Mouse (Mus musculus) hindbrain, embryonic 15.5 days (tissue): ENCODE measurements at regions not wholly inside any gene's neighbourhood (a gene's known extent, or its start where the extent isn't known, plus 50 kb on each side); places are given as distances from the start of the nearest gene placed in this dataset.

Experiments
- ATAC-seq: fragments of 200-750 bp; cut with Nextera tagmentation; 2 replicates; pipeline ENCODE4 v1.8.0; 2017; ENCODE audit warnings: low read depth, moderate number of reproducible peaks, moderate TSS enrichment; ENCODE audit not compliant: low FRiP score
- H3K27ac ChIP-seq: fragments of 300-500 bp; sonication (generic); replicated peaks from 2 replicates; pipeline ENCODE4 v1.5.1; 2015; ENCODE audit warnings: mild to moderate bottlenecking, inconsistent platforms
- H3K27me3 ChIP-seq: fragments of 300-500 bp; sonication (generic); 2 replicates; pipeline ENCODE4 v1.6.1; 2015; ENCODE audit warnings: control low read depth, inconsistent platforms
- H3K36me3 ChIP-seq: fragments of 300-500 bp; sonication (generic); 2 replicates; pipeline ENCODE4 v1.6.1; 2015; ENCODE audit warnings: control low read depth, inconsistent platforms
- H3K4me1 ChIP-seq: fragments of 300-500 bp; sonication (generic); replicated peaks from 2 replicates; pipeline ENCODE4 v1.6.1; 2015; ENCODE audit warnings: control low read depth, inconsistent platforms
- H3K4me2 ChIP-seq: fragments of 300-500 bp; sonication (generic); 2 replicates; pipeline ENCODE4 v1.6.1; 2015; ENCODE audit warnings: moderate library complexity, mild to moderate bottlenecking, inconsistent platforms
- H3K4me3 ChIP-seq: fragments of 300-500 bp; sonication (generic); 2 replicates; pipeline ENCODE4 v1.5.1; 2015; ENCODE audit warnings: mild to moderate bottlenecking, inconsistent platforms
- H3K9ac ChIP-seq: fragments of 300-500 bp; sonication (generic); 2 replicates; pipeline ENCODE4 v1.6.1; 2015; ENCODE audit warnings: inconsistent platforms
- H3K9me3 ChIP-seq: fragments of 300-500 bp; sonication (generic); 2 replicates; pipeline ENCODE4 v1.6.1; 2016; ENCODE audit warnings: control low read depth, inconsistent platforms
- WGBS: fragments of 180-500 bp; shearing (Covaris S2); methylation state at CpG from one replicate; pipeline ENCODE4 v1.1.7; 2015; 5-methylcytosine and 5-hydroxymethylcytosine counted together

DNA sequence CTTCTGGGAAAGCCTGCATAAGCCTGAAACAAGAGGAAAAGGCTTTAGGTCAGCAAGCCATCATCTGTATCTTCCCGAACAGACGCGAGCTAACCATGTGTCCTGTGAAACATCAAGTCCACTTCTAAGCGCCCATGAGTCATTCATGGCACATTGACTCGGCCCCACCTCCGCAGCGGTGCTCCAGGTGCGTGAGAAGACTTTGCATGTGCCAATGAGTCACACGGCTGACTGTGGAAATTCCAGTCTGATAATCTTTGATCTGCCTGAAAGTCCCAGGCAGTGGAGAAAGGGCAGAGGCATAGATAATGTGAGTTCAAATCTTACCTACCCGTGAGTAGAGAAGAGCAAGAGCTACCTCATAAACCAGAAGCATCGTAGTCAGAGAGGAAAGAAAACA lies 137.8 kb downstream of the Pfkfb3 start:
- Histone ChIP-seq H3K4me1 (no peaks in the 10 kb centered on the region), H3K27me3 (no peaks in the 10 kb centered on the region), H3K9ac (no peak overlapping the region), H3K9me3 (no peaks in the 10 kb centered on the region), H3K4me3 (no peak overlapping the region), H3K36me3 (no peaks in the 10 kb centered on the region), H3K27ac (no peak overlapping the region), H3K4me2 (no peak overlapping the region)
- WGBS = 93% methylated on average over 11 of the region's 11 CpGs
- no peak for ATAC-seq

DNA sequence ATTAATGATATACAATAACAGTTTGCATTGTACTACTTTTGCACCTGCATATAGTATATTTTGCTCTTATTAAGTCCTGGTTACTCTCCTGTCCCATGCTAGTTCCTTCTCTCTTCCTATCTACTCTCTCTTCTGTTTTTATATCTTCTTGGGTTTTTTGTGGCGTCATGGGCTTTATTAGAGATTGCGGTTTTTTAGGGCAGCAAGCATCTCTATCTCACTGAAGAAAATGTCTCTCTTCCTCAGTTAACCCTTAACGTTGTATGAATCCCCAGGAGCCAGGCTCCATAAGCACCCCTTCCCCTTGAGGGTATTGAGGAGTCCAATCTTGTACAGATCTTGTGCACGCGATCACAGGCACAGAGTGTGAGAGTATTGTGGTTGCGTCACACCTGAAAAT lies 141.4 kb downstream of the Pfkfb3 start:
- Histone ChIP-seq H3K36me3 (no peaks in the 10 kb centered on the region), H3K9me3 (no peaks in the 10 kb centered on the region), H3K4me2 (no peak overlapping the region), H3K4me3 (no peak overlapping the region), H3K4me1 (no peaks in the 10 kb centered on the region), H3K27me3 (no peaks in the 10 kb centered on the region), H3K27ac (no peak overlapping the region), H3K9ac (no peak overlapping the region)
- WGBS = 94% methylated on average over 6 of the region's 6 CpGs
- ATAC-seq = no peak

DNA sequence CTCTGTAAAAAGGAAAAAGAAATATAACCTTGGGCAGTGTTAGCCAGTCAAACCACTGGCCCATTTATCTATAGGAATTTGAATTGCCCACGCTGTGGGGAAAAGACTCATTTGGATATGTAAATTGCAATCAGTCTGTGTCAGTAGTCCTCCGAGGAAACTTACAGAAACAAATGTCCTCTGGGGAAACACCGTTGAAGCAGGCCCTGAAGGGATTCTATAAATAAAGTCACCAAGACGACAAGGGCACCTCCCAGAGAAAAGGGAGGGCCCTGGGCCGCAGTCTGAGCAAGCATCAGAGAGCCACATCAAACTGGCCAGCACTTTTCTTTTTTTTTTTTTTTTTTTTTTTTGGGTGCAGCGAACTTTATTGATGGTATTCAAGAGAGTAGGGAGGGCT lies 145.4 kb downstream of the Pfkfb3 start:
- no peaks in the 10 kb centered on the region for H3K4me1 ChIP-seq
- no peak overlapping the region for H3K4me3 ChIP-seq
- H3K9ac ChIP-seq = no peak overlapping the region
- H3K4me2 ChIP-seq = no peak overlapping the region
- H3K36me3 ChIP-seq = no peaks in the 10 kb centered on the region
- no peak overlapping the region for H3K27ac ChIP-seq
- WGBS = 72% methylated on average over 5 of the region's 6 CpGs
- H3K9me3 ChIP-seq = no peaks in the 10 kb centered on the region
- H3K27me3 ChIP-seq = no peaks in the 10 kb centered on the region
- ATAC-seq = no peak

GRCm38 (mm10) chr2:11406103-11406615 lies 147.7 kb downstream of the Pfkfb3 start:
- Histone ChIP-seq H3K27me3 (no peaks in the 10 kb centered on the region), H3K4me1 (no peaks in the 10 kb centered on the region), H3K4me3 (no peak overlapping the region), H3K9ac (no peak overlapping the region), H3K27ac (no peak overlapping the region), H3K36me3 (no peaks in the 10 kb centered on the region), H3K9me3 (no peaks in the 10 kb centered on the region), H3K4me2 (no peak overlapping the region)
- 95% methylated on average over 1 of the region's 1 CpGs for WGBS
- no peak for ATAC-seq

DNA sequence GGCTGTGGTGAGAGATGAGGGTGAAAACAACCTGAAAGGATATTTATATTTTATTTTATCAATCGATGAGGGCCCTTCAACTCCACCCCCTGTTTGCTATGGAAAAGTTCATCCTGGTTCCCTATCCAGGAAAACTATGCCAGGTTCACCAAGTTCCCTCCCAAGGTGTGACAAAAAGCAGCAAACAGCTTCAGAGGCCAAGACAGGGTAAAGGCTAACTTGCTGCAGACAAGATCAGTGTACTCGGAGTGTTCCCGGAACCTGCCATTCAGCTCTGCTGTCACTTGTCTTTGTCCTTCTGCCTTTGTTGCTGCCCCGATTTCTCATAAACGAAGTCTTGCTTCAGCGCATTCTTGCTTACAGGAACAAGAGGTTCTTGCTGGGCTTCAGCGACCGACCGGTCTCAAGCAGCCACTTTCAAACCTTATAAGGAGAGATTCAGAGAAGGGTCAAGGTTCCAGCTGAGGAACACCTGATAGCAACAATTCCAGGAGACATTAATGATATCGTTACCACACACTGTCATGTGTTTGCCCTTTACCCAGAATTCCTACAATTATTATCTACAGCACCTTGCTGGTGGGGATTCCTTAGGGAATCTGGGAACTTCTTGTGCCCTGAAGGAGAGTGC lies 151.5 kb downstream of the Pfkfb3 start:
- H3K36me3 ChIP-seq = no peaks in the 10 kb centered on the region
- no peak overlapping the region for H3K27ac ChIP-seq
- H3K4me1 ChIP-seq = no peaks in the 10 kb centered on the region
- H3K4me3 ChIP-seq = no peak overlapping the region
- 54% methylated on average over 10 of the region's 10 CpGs for WGBS
- H3K4me2 ChIP-seq = no peak overlapping the region
- no peak for ATAC-seq
- no peaks in the 10 kb centered on the region for H3K9me3 ChIP-seq
- no peak overlapping the region for H3K9ac ChIP-seq
- H3K27me3 ChIP-seq = no peaks in the 10 kb centered on the region

DNA sequence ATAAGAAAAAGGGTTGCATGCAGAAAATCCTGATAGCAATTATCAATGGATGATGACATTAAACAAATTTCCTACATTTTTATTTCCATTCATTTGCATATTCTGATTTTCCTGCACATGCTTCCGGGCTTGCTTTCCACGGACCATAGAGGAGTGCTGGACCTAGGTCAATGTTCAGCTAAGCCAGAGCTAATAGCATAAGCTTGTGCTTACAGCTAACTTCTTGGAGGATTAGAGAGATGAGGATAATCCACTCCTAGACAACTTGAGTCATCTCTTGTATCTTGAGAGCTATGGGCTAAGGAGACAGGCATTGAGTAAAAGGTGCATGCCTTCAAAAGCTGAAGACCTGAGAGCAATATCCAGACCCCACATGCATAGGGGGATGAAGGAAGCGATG lies 154.5 kb downstream of the Pfkfb3 start:
- H3K4me2 ChIP-seq = no peak overlapping the region
- no peak for ATAC-seq
- H3K36me3 ChIP-seq = no peaks in the 10 kb centered on the region
- no peaks in the 10 kb centered on the region for H3K4me1 ChIP-seq
- H3K9ac ChIP-seq = no peak overlapping the region
- H3K9me3 ChIP-seq = no peaks in the 10 kb centered on the region
- H3K4me3 ChIP-seq = no peak overlapping the region
- H3K27me3 ChIP-seq = no peaks in the 10 kb centered on the region
- H3K27ac ChIP-seq = no peak overlapping the region
- 95% methylated on average over 3 of the region's 3 CpGs for WGBS

DNA sequence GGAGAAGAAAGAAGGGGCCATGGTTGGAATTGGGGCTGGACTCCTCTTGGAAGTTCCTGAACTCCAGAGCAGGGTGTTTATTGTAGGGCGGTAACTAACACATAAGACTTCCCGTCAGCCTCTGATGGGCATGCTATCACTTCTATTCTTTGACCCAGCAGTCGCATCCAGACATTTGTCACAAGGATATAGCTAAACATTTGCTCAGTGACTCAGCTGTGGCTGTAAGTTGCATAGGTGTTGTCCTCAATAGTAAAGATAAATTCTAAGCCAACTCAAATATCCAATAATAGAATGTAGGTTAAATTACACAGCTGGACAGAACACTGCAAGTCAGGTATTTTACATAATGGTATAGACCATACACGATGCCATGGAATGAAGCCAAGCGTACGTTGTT lies 154.9 kb downstream of the Pfkfb3 start:
- no peaks in the 10 kb centered on the region for H3K27me3 ChIP-seq
- no peak overlapping the region for H3K9ac ChIP-seq
- no peak for ATAC-seq
- no peak overlapping the region for H3K27ac ChIP-seq
- no peaks in the 10 kb centered on the region for H3K4me1 ChIP-seq
- no peak overlapping the region for H3K4me3 ChIP-seq
- no peaks in the 10 kb centered on the region for H3K36me3 ChIP-seq
- 87% methylated on average over 6 of the region's 6 CpGs for WGBS
- no peaks in the 10 kb centered on the region for H3K9me3 ChIP-seq
- no peak overlapping the region for H3K4me2 ChIP-seq

- Histone ChIP-seq H3K36me3 (no peaks in the 10 kb centered on the region), H3K27ac (no peak overlapping the region), H3K4me2 (no peak overlapping the region), H3K9ac (no peak overlapping the region), H3K27me3 (no peaks in the 10 kb centered on the region), H3K4me1 (no peaks in the 10 kb centered on the region), H3K4me3 (no peak overlapping the region), H3K9me3 (no peaks in the 10 kb centered on the region)
- ATAC-seq = no peak
- WGBS = 92% methylated on average over 6 of the region's 6 CpGs
These were observed 155.5 kb downstream of the Pfkfb3 start for GRCm38 (mm10) chr2:11398391-11398790.

- H3K4me1 ChIP-seq = no peaks in the 10 kb centered on the region
- no peaks in the 10 kb centered on the region for H3K27me3 ChIP-seq
- no peak for ATAC-seq
- WGBS = 96% methylated on average over 3 of the region's 3 CpGs
- no peaks in the 10 kb centered on the region for H3K36me3 ChIP-seq
- no peak overlapping the region for H3K27ac ChIP-seq
- no peak overlapping the region for H3K9ac ChIP-seq
- no peaks in the 10 kb centered on the region for H3K9me3 ChIP-seq
- H3K4me2 ChIP-seq = no peak overlapping the region
- no peak overlapping the region for H3K4me3 ChIP-seq
These were observed 157.0 kb downstream of the Pfkfb3 start for GRCm38 (mm10) chr2:11396835-11397234.

- Histone ChIP-seq H3K9ac (no peak overlapping the region), H3K27ac (no peak overlapping the region), H3K4me1 (no peaks in the 10 kb centered on the region; the same call in 1 of the 2 replicates), H3K4me2 (no peak overlapping the region), H3K4me3 (no peak overlapping the region), H3K9me3 (no peaks in the 10 kb centered on the region), H3K36me3 (no peaks in the 10 kb centered on the region), H3K27me3 (no peaks in the 10 kb centered on the region)
- ATAC-seq = no peak
- WGBS = 60% methylated on average over 5 of the region's 5 CpGs
These were observed 159.1 kb downstream of the Pfkfb3 start for GRCm38 (mm10) chr2:11394675-11395349.

GRCm38 (mm10) chr2:11391725-11392124 lies 162.2 kb downstream of the Pfkfb3 start:
- Histone ChIP-seq H3K4me3 (no peak overlapping the region), H3K4me1 (no peaks in the 10 kb centered on the region; the same call in 1 of the 2 replicates), H3K9ac (no peak overlapping the region), H3K27me3 (no peaks in the 10 kb centered on the region), H3K36me3 (no peaks in the 10 kb centered on the region), H3K9me3 (no peaks in the 10 kb centered on the region), H3K4me2 (no peak overlapping the region), H3K27ac (no peak overlapping the region)
- 6% methylated on average over 6 of the region's 6 CpGs for WGBS
- ATAC-seq = peak; percentile 92

DNA sequence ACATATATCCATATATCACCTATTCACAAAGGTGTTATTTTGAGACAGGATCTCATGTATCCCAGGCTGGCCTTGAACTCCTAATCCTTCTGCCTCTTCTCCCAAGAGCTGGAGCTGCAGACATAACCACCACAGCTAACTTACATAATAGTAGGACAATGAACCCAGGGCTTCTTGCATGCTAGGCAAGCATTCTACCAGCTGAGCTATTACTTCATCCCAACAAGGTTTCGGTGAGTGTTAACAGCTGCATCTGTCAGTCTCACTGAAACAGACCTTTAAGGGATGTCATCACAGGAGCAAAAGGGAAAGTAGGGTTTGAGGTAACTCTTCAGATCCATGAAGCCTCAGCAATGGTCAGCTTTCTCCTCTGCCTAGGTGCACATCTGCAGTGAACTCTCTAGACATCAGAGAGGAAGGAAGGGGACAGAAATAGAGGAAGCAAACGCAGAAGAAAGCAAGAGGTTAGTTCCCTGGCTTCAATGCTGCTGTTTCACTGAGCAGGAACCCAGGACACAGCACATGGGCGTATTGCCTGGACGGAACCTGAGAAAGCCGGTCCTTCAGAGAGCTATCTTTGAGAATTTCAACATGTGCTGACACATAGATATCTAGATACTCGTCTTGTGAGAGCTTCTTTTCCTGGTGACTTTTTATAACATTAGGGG lies 163.1 kb downstream of the Pfkfb3 start:
- WGBS = 47% methylated on average over 6 of the region's 6 CpGs
- H3K9me3 ChIP-seq = no peaks in the 10 kb centered on the region
- H3K4me3 ChIP-seq = no peak overlapping the region
- no peaks in the 10 kb centered on the region for H3K36me3 ChIP-seq
- no peaks in the 10 kb centered on the region for H3K27me3 ChIP-seq
- no peak overlapping the region for H3K9ac ChIP-seq
- H3K4me2 ChIP-seq = no peak overlapping the region
- no peak for ATAC-seq
- no peaks in the 10 kb centered on the region; the same call in 1 of the 2 replicates for H3K4me1 ChIP-seq
- H3K27ac ChIP-seq = no peak overlapping the region
